Mouse (Mus musculus): ENCODE data around the gene Bcl6.

GRCm38 (mm10) chr16:23958938-23959337 lies 29.7 kb downstream of the Bcl6 start:
- TF ChIP-seq CTCF (conservative IDR thresholded peaks at IDR 0.05; ENCODE audit: low read length) (no peak), POU5F1 (IDR thresholded peaks at IDR 0.05; ENCODE audit: borderline replicate concordance, low read length) (no peak)
